Mouse (Mus musculus) heart, embryonic 15.5 days (tissue): ENCODE results near the gene Pcdh9. TPM values are rescaled to one million over a fixed set of nuclear protein-coding genes. Genes with fewer than 3 reads are reported as not detected.

Source experiments
- ATAC-seq: fragments of 200-750 bp; cut with Nextera tagmentation; replicated peaks from 2 replicates; pipeline ENCODE4 v1.8.0; 2017; ENCODE audit warnings: low read depth, moderate TSS enrichment; ENCODE audit not compliant: insufficient number of reproducible peaks, insufficient read depth, low FRiP score
- H3K27ac ChIP-seq: fragments of 300-500 bp; sonication (generic); 2 replicates; pipeline ENCODE4 v1.5.1; 2015; ENCODE audit warnings: mild to moderate bottlenecking, inconsistent platforms
- H3K27me3 ChIP-seq: fragments of 300-500 bp; sonication (generic); 2 replicates; pipeline ENCODE4 v1.6.1; 2015; ENCODE audit warnings: inconsistent platforms
- H3K36me3 ChIP-seq: fragments of 300-500 bp; sonication (generic); 2 replicates; pipeline ENCODE4 v1.6.1; 2015; ENCODE audit warnings: mild to moderate bottlenecking, inconsistent platforms
- H3K4me1 ChIP-seq: fragments of 300-500 bp; sonication (generic); replicated peaks from 2 replicates; pipeline ENCODE4 v1.6.1; 2015; ENCODE audit warnings: inconsistent platforms
- H3K4me2 ChIP-seq: fragments of 300-500 bp; sonication (generic); 2 replicates; pipeline ENCODE4 v1.6.1; 2015; ENCODE audit warnings: inconsistent platforms, mild to moderate bottlenecking, moderate library complexity
- H3K4me3 ChIP-seq: fragments of 300-500 bp; sonication (generic); 2 replicates; pipeline ENCODE4 v1.5.1; 2015; ENCODE audit warnings: mild to moderate bottlenecking, inconsistent platforms
- H3K9ac ChIP-seq: fragments of 300-500 bp; sonication (generic); 2 replicates; pipeline ENCODE4 v1.6.1; 2015; ENCODE audit warnings: mild to moderate bottlenecking, inconsistent platforms
- H3K9me3 ChIP-seq: fragments of 300-500 bp; sonication (generic); replicated peaks from 2 replicates; pipeline ENCODE4 v1.6.1; 2016; ENCODE audit warnings: inconsistent platforms
- WGBS: fragments of 180-500 bp; shearing (Covaris S2); methylation state at CpG from one replicate; pipeline ENCODE4 v1.1.7; 2015; ENCODE audit warnings: mixed read lengths; 5-methylcytosine and 5-hydroxymethylcytosine counted together
- polyA plus RNA-seq: library from polyadenylated mRNA; unstranded; fragments of >200 nt; fragmentation: Nextera tagmentation; extraction: Ambion mirVana; gene quantifications from 2 replicates; pipeline ENCODE4 v1.2.1, GENCODE M21; 2015

Pcdh9 gene
- polyA plus RNA-seq, 1 experiment from 2014 or later, result 8.7 TPM

GRCm38 (mm10) chr14:93450930-93451665 lies 439.4 kb downstream of the Pcdh9 start:
- H3K36me3 ChIP-seq, result no peaks in the 10 kb centered on the region
- ATAC-seq, result no peak
- H3K4me1 ChIP-seq, result no peaks in the 10 kb centered on the region
- H3K4me2 ChIP-seq, result no peak overlapping the region
- H3K4me3 ChIP-seq, result no peak overlapping the region
- WGBS, result 78% methylated on average over 5 of the region's 5 CpGs
- H3K27ac ChIP-seq, result no peak overlapping the region
- H3K9me3 ChIP-seq, result no peaks in the 10 kb centered on the region
- H3K27me3 ChIP-seq, result no peaks in the 10 kb centered on the region
- no peak overlapping the region for H3K9ac ChIP-seq

GRCm38 (mm10) chr14:93441852-93442251 lies 448.6 kb downstream of the Pcdh9 start:
- H3K27me3 ChIP-seq, result no peaks in the 10 kb centered on the region
- H3K4me3 ChIP-seq, result no peak overlapping the region
- H3K4me1 ChIP-seq, result no peaks in the 10 kb centered on the region
- H3K4me2 ChIP-seq, result no peak overlapping the region
- no peaks in the 10 kb centered on the region for H3K36me3 ChIP-seq
- H3K9ac ChIP-seq, result no peak overlapping the region
- ATAC-seq, result no peak
- WGBS, result 74% methylated on average over 2 of the region's 2 CpGs
- H3K27ac ChIP-seq, result no peak overlapping the region
- no peaks in the 10 kb centered on the region for H3K9me3 ChIP-seq

- no peak overlapping the region for H3K27ac ChIP-seq
- H3K9ac ChIP-seq, result no peak overlapping the region
- no peak overlapping the region for H3K4me2 ChIP-seq
- no peaks in the 10 kb centered on the region for H3K27me3 ChIP-seq
- no peaks in the 10 kb centered on the region for H3K9me3 ChIP-seq
- ATAC-seq, result no peak
- no peaks in the 10 kb centered on the region for H3K36me3 ChIP-seq
- H3K4me3 ChIP-seq, result no peak overlapping the region
- WGBS, result 31% methylated on average over 1 of the region's 1 CpGs
- no peaks in the 10 kb centered on the region for H3K4me1 ChIP-seq
Measured at GRCm38 (mm10) chr14:93437226-93437625, 453.3 kb downstream of the Pcdh9 start.

GRCm38 (mm10) chr14:93416752-93417151 lies 473.7 kb downstream of the Pcdh9 start:
- Histone ChIP-seq H3K27ac (no peak overlapping the region), H3K4me1 (no peaks in the 10 kb centered on the region), H3K9me3 (no peaks in the 10 kb centered on the region), H3K9ac (no peak overlapping the region), H3K27me3 (no peaks in the 10 kb centered on the region), H3K4me3 (no peak overlapping the region), H3K36me3 (no peaks in the 10 kb centered on the region), H3K4me2 (no peak overlapping the region)
- 61% methylated on average over 3 of the region's 3 CpGs for WGBS
- no peak for ATAC-seq

- ATAC-seq, result no peak
- Histone ChIP-seq H3K9ac (no peak overlapping the region), H3K4me1 (no peaks in the 10 kb centered on the region), H3K27me3 (no peaks in the 10 kb centered on the region), H3K4me2 (no peak overlapping the region), H3K4me3 (no peak overlapping the region), H3K9me3 (no peaks in the 10 kb centered on the region), H3K27ac (no peak overlapping the region), H3K36me3 (no peaks in the 10 kb centered on the region)
- 75% methylated on average over 2 of the region's 2 CpGs for WGBS
Measured at GRCm38 (mm10) chr14:93415496-93415895, 475.0 kb downstream of the Pcdh9 start.

- 72% methylated on average over 1 of the region's 1 CpGs for WGBS
- H3K4me1 ChIP-seq, result no peaks in the 10 kb centered on the region
Measured at GRCm38 (mm10) chr14:93409314-93409713, 481.2 kb downstream of the Pcdh9 start.

GRCm38 (mm10) chr14:93407747-93408146 lies 482.7 kb downstream of the Pcdh9 start:
- Histone ChIP-seq H3K27ac (no peak overlapping the region), H3K4me2 (no peak overlapping the region), H3K4me3 (no peak overlapping the region), H3K4me1 (no peaks in the 10 kb centered on the region), H3K27me3 (no peaks in the 10 kb centered on the region), H3K9ac (no peak overlapping the region), H3K9me3 (no peaks in the 10 kb centered on the region), H3K36me3 (no peaks in the 10 kb centered on the region)
- 84% methylated on average over 5 of the region's 5 CpGs for WGBS
- ATAC-seq, result no peak

More at GRCm38 (mm10) chr14:93409314-93409713, 481.2 kb downstream of the Pcdh9 start:
- no peak overlapping the region for H3K9ac ChIP-seq
- H3K27ac ChIP-seq, result no peak overlapping the region
- H3K4me2 ChIP-seq, result no peak overlapping the region
- ATAC-seq, result no peak
- no peaks in the 10 kb centered on the region for H3K27me3 ChIP-seq
- no peaks in the 10 kb centered on the region for H3K36me3 ChIP-seq
- no peaks in the 10 kb centered on the region for H3K9me3 ChIP-seq
- no peak overlapping the region for H3K4me3 ChIP-seq

- Histone ChIP-seq H3K36me3 (no peaks in the 10 kb centered on the region), H3K9ac (no peak overlapping the region), H3K27ac (no peak overlapping the region), H3K27me3 (no peaks in the 10 kb centered on the region), H3K9me3 (no peaks in the 10 kb centered on the region), H3K4me2 (no peak overlapping the region), H3K4me3 (no peak overlapping the region), H3K4me1 (no peaks in the 10 kb centered on the region)
- WGBS, result 58% methylated on average over 2 of the region's 2 CpGs
- no peak for ATAC-seq
Measured at GRCm38 (mm10) chr14:93385090-93385489, 505.4 kb downstream of the Pcdh9 start.

GRCm38 (mm10) chr14:93381163-93381562 lies 509.3 kb downstream of the Pcdh9 start:
- WGBS, result 33% methylated on average over 4 of the region's 4 CpGs
- Histone ChIP-seq H3K9ac (no peak overlapping the region), H3K4me3 (no peak overlapping the region), H3K4me2 (no peak overlapping the region), H3K27ac (no peak overlapping the region), H3K9me3 (no peaks in the 10 kb centered on the region), H3K36me3 (no peaks in the 10 kb centered on the region), H3K4me1 (no peaks in the 10 kb centered on the region), H3K27me3 (no peaks in the 10 kb centered on the region)
- no peak for ATAC-seq

- Histone ChIP-seq H3K9me3 (no peaks in the 10 kb centered on the region), H3K36me3 (no peaks in the 10 kb centered on the region), H3K9ac (no peak overlapping the region), H3K4me1 (no peaks in the 10 kb centered on the region), H3K4me3 (no peak overlapping the region), H3K27ac (no peak overlapping the region), H3K27me3 (no peaks in the 10 kb centered on the region), H3K4me2 (no peak overlapping the region)
- no peak for ATAC-seq
- WGBS, result 27% methylated on average over 1 of the region's 1 CpGs
Measured at GRCm38 (mm10) chr14:93380757-93381156, 509.7 kb downstream of the Pcdh9 start.

- no peaks in the 10 kb centered on the region for H3K9me3 ChIP-seq
- no peak overlapping the region for H3K9ac ChIP-seq
- no peak for ATAC-seq
- no peaks in the 10 kb centered on the region for H3K4me1 ChIP-seq
- H3K27ac ChIP-seq, result no peak overlapping the region
- no peak overlapping the region for H3K4me3 ChIP-seq
- H3K27me3 ChIP-seq, result no peaks in the 10 kb centered on the region
- no peak overlapping the region for H3K4me2 ChIP-seq
- WGBS, result 36% methylated on average over 4 of the region's 4 CpGs
- no peaks in the 10 kb centered on the region for H3K36me3 ChIP-seq
Measured at GRCm38 (mm10) chr14:93376159-93376558, 514.3 kb downstream of the Pcdh9 start.

- Histone ChIP-seq H3K9ac (no peak overlapping the region), H3K27me3 (no peaks in the 10 kb centered on the region), H3K4me1 (no peaks in the 10 kb centered on the region), H3K9me3 (no peaks in the 10 kb centered on the region), H3K27ac (no peak overlapping the region), H3K4me2 (no peak overlapping the region), H3K36me3 (no peaks in the 10 kb centered on the region), H3K4me3 (no peak overlapping the region)
- no peak for ATAC-seq
- 72% methylated on average over 4 of the region's 4 CpGs for WGBS
Measured at GRCm38 (mm10) chr14:93374181-93374580, 516.3 kb downstream of the Pcdh9 start.
